Mouse (Mus musculus): ENCODE measurements around the gene Sf3b1. TPM values are rescaled to one million over a fixed set of nuclear protein-coding genes. Genes with fewer than 3 reads are reported as not detected.
A peak's percentile ranks its signal among the peaks of the same experiment; 100 is the strongest.

Sf3b1 gene
- polyA plus RNA-seq, 2 experiments: 211 to 313 TPM

GRCm38 (mm10) chr1:55053005-55053404 is 25.7 kb upstream of the Sf3b1 start:
- peak overlapping the region; percentile 85 for H3K4me3 ChIP-seq (replicated peaks; ENCODE audit: low read length)
- H3K4me2 ChIP-seq (replicated peaks; ENCODE audit: low read depth, low read length, severe bottlenecking): peak overlapping the region; percentile 79
- H3K9ac ChIP-seq (ENCODE audit: low read depth, low read length, severe bottlenecking): peak overlapping the region; percentile 78
- H3K9me3 ChIP-seq (ENCODE audit: control insufficient read depth, low read length): no peaks in the 10 kb centered on the region
- under 1% methylated on average over 29 of the region's 42 CpGs for WGBS
- no peaks in the 10 kb centered on the region for H3K36me3 ChIP-seq (ENCODE audit: control insufficient read depth, insufficient read depth, low read length)
- peak; percentile 63 for ATAC-seq (ENCODE audit: low FRiP score, low read depth)
- no peaks in the 10 kb centered on the region for H3K27me3 ChIP-seq (ENCODE audit: control insufficient read depth, insufficient read depth, low read length)
- peak; percentile 7 for DNase-seq (ENCODE audit: low spot score)
- peak overlapping the region; percentile 33; the same call in 1 of the 2 replicates for H3K27ac ChIP-seq (replicated peaks; ENCODE audit: low read depth, low read length)
- TF ChIP-seq POLR2A (IDR thresholded peaks at IDR 0.05; ENCODE audit: borderline replicate concordance, extremely low read depth, insufficient read depth, insufficient read length): no peak
- H3K4me1 ChIP-seq (ENCODE audit: control insufficient read depth, insufficient read depth, low read length): no peaks in the 10 kb centered on the region; the same call in 1 of the 2 replicates

GRCm38 (mm10) chr1:55052355-55052953 is 25.2 kb upstream of the Sf3b1 start, which contains the start of gene Coq10b:
TSS of gene Coq10b (plus strand) at chr1:55052770.
- no peaks in the 10 kb centered on the region; the same call in 1 of the 2 replicates for H3K4me1 ChIP-seq (ENCODE audit: control insufficient read depth, insufficient read depth, low read length)
- ATAC-seq (ENCODE audit: low FRiP score, low read depth) (peak; percentile 100), DNase-seq (ENCODE audit: low spot score) (peak; percentile 97)
- H3K4me3 ChIP-seq (replicated peaks; ENCODE audit: low read length): peak within 1 kb of the TSS; percentile 85
- H3K27me3 ChIP-seq (ENCODE audit: control insufficient read depth, insufficient read depth, low read length): no peaks in the 10 kb centered on the region
- peak within 1 kb of the TSS; percentile 79 for H3K4me2 ChIP-seq (replicated peaks; ENCODE audit: low read depth, low read length, severe bottlenecking)
- WGBS: under 1% methylated on average over 39 of the region's 46 CpGs
- no peaks in the 10 kb centered on the region for H3K9me3 ChIP-seq (ENCODE audit: control insufficient read depth, low read length)
- 0 out of 2 replicates have a peak, but pooled peaks have one; percentile 54 for TF ChIP-seq POLR2A (IDR thresholded peaks at IDR 0.05; ENCODE audit: borderline replicate concordance, extremely low read depth, insufficient read depth, insufficient read length)
- H3K27ac ChIP-seq (replicated peaks; ENCODE audit: low read depth, low read length): peak within 1 kb of the TSS; percentile 58
- H3K9ac ChIP-seq (ENCODE audit: low read depth, low read length, severe bottlenecking): peak within 1 kb of the TSS; percentile 78
- H3K36me3 ChIP-seq (ENCODE audit: control insufficient read depth, insufficient read depth, low read length): no peaks in the 10 kb centered on the region

GRCm38 (mm10) chr1:55051671-55052070 is 24.4 kb upstream of the Sf3b1 start:
- TF ChIP-seq POLR2A (IDR thresholded peaks at IDR 0.05; ENCODE audit: borderline replicate concordance, extremely low read depth, insufficient read depth, insufficient read length): no peak
- H3K9me3 ChIP-seq (ENCODE audit: control insufficient read depth, low read length): no peaks in the 10 kb centered on the region
- no peaks in the 10 kb centered on the region; the same call in 1 of the 2 replicates for H3K4me1 ChIP-seq (ENCODE audit: control insufficient read depth, insufficient read depth, low read length)
- no peak overlapping the region for H3K27ac ChIP-seq (replicated peaks; ENCODE audit: low read depth, low read length)
- no peak overlapping the region for H3K4me3 ChIP-seq (replicated peaks; ENCODE audit: low read length)
- H3K4me2 ChIP-seq (replicated peaks; ENCODE audit: low read depth, low read length, severe bottlenecking): peak overlapping the region; percentile 79; the same call in 1 of the 2 replicates
- H3K27me3 ChIP-seq (ENCODE audit: control insufficient read depth, insufficient read depth, low read length): no peaks in the 10 kb centered on the region
- 70% methylated on average over 3 of the region's 3 CpGs for WGBS
- ATAC-seq (ENCODE audit: low FRiP score, low read depth) (no peak), DNase-seq (ENCODE audit: low spot score) (no peak)
- no peaks in the 10 kb centered on the region for H3K36me3 ChIP-seq (ENCODE audit: control insufficient read depth, insufficient read depth, low read length)
- no peak overlapping the region for H3K9ac ChIP-seq (ENCODE audit: low read depth, low read length, severe bottlenecking)

- H3K27ac ChIP-seq (replicated peaks; ENCODE audit: low read depth, low read length): no peak overlapping the region
- H3K9me3 ChIP-seq (ENCODE audit: control insufficient read depth, low read length): no peaks in the 10 kb centered on the region
- WGBS: 64% methylated on average over 4 of the region's 4 CpGs
- TF ChIP-seq POLR2A (IDR thresholded peaks at IDR 0.05; ENCODE audit: borderline replicate concordance, extremely low read depth, insufficient read depth, insufficient read length): no peak
- H3K4me3 ChIP-seq (replicated peaks; ENCODE audit: low read length): no peak overlapping the region
- no peak for ATAC-seq (ENCODE audit: low FRiP score, low read depth)
- H3K27me3 ChIP-seq (ENCODE audit: control insufficient read depth, insufficient read depth, low read length): no peaks in the 10 kb centered on the region
- H3K4me1 ChIP-seq (ENCODE audit: control insufficient read depth, insufficient read depth, low read length): no peaks in the 10 kb centered on the region; the same call in 1 of the 2 replicates
- no peak overlapping the region for H3K9ac ChIP-seq (ENCODE audit: low read depth, low read length, severe bottlenecking)
- no peaks in the 10 kb centered on the region for H3K36me3 ChIP-seq (ENCODE audit: control insufficient read depth, insufficient read depth, low read length)
- no peak overlapping the region for H3K4me2 ChIP-seq (replicated peaks; ENCODE audit: low read depth, low read length, severe bottlenecking)
- no peak for DNase-seq (ENCODE audit: low spot score)
Observed at GRCm38 (mm10) chr1:55048841-55049587, 21.7 kb upstream of the Sf3b1 start.

GRCm38 (mm10) chr1:55043164-55043563 is 15.9 kb upstream of the Sf3b1 start:
- no peak for DNase-seq (ENCODE audit: low spot score)
- 69% methylated on average over 3 of the region's 3 CpGs for WGBS
- no peak overlapping the region for H3K27ac ChIP-seq (replicated peaks; ENCODE audit: low read depth, low read length)
- no peaks in the 10 kb centered on the region for H3K4me1 ChIP-seq (ENCODE audit: control insufficient read depth, insufficient read depth, low read length)
- TF ChIP-seq POLR2A (IDR thresholded peaks at IDR 0.05; ENCODE audit: borderline replicate concordance, extremely low read depth, insufficient read depth, insufficient read length): no peak
- H3K4me2 ChIP-seq (replicated peaks; ENCODE audit: low read depth, low read length, severe bottlenecking): no peak overlapping the region
- H3K9me3 ChIP-seq (ENCODE audit: control insufficient read depth, low read length): 0 out of 2 replicates have a peak, but pooled peaks cover 4% of the 10 kb centered on the region
- H3K36me3 ChIP-seq (ENCODE audit: control insufficient read depth, insufficient read depth, low read length): no peaks in the 10 kb centered on the region
- no peak overlapping the region for H3K4me3 ChIP-seq (replicated peaks; ENCODE audit: low read length)
- H3K9ac ChIP-seq (ENCODE audit: low read depth, low read length, severe bottlenecking): no peak overlapping the region
- H3K27me3 ChIP-seq (ENCODE audit: control insufficient read depth, insufficient read depth, low read length): no peaks in the 10 kb centered on the region
- no peak for ATAC-seq (ENCODE audit: low FRiP score, low read depth)

All from limb, embryonic 14.5 days (tissue).